ENCODE assay signal across 13 mouse cellular contexts in genomic region chr12:27565965-27566507, GRCm38 (mm10).
DNase-seq lines count a peak whose midpoint lies in the region; ATAC-seq and TF ChIP-seq lines count a peak whose summit lies in the region.
"Had no signal": no experiment of that assay in that cellular context is flagged by ENCODE, and none has a peak within 500 bp of the region (broad histone marks: within the 10 kb centered on the region; RNA-seq: fewer than 3 reads in every experiment).

No protein-coding gene starts in this region.

- no peak for TF ChIP-seq CTCF in brain, embryonic 14.5 days (IDR thresholded peaks at IDR 0.05; ENCODE audit: borderline replicate concordance, extremely low read depth, insufficient read depth, insufficient read length)

- ATAC-seq in embryonic facial prominence, embryonic 12.5 days (ENCODE audit: insufficient number of reproducible peaks, insufficient read depth, low FRiP score, low TSS enrichment) = peak; percentile 84
- ATAC-seq in hindbrain, embryonic 12.5 days (ENCODE audit: low FRiP score) = peak; percentile 94
- ATAC-seq in midbrain, embryonic 14.5 days (ENCODE audit: low FRiP score, low TSS enrichment) = peak; percentile 88
- ATAC-seq: intestine, embryonic 16.5 days had no signal

- WGBS in embryonic facial prominence, embryonic 12.5 days = 36% methylated on average over 8 of the region's 8 CpGs
- WGBS in hindbrain, embryonic 12.5 days = 15% methylated on average over 8 of the region's 8 CpGs
- 3% methylated on average over 8 of the region's 8 CpGs for WGBS in midbrain, embryonic 14.5 days

- H3K27me3 ChIP-seq in embryonic facial prominence, embryonic 12.5 days = no peaks in the 10 kb centered on the region
- H3K27me3 ChIP-seq in hindbrain, embryonic 12.5 days = no peaks in the 10 kb centered on the region
- H3K27me3 ChIP-seq in midbrain, embryonic 14.5 days (ENCODE audit: control insufficient read depth, insufficient read depth, low read length) = no peaks in the 10 kb centered on the region

- H3K4me2 ChIP-seq in embryonic facial prominence, embryonic 12.5 days (replicated peaks) = peak overlapping the region; percentile 7; the same call in 1 of the 2 replicates
- peak overlapping the region; percentile 42 for H3K4me2 ChIP-seq in hindbrain, embryonic 12.5 days (replicated peaks)
- H3K4me2 ChIP-seq in midbrain, embryonic 14.5 days (ENCODE audit: low read length) = peak overlapping the region; percentile 56
- H3K4me2 ChIP-seq: liver, embryonic 11.5 days had no signal

- peak overlapping the region; percentile 79 for H3K27ac ChIP-seq in embryonic facial prominence, embryonic 12.5 days
- H3K27ac ChIP-seq in hindbrain, embryonic 12.5 days = peak overlapping the region; percentile 96
- H3K27ac ChIP-seq in midbrain, embryonic 14.5 days (replicated peaks; ENCODE audit: low read depth, low read length) = peak overlapping the region; percentile 97

- DNase-seq in brain, embryonic 14.5 days (ENCODE audit: low read depth) = peak; percentile 96
- peak; percentile 90 for DNase-seq in midbrain, embryonic 14.5 days
- no peak for DNase-seq in adrenal gland, postnatal 14 days
- DNase-seq in layer of hippocampus, adult 18-20 months (ENCODE audit: low spot score in 2 of 2) = no peak
- no peak for DNase-seq in thymus, postnatal 4 days
- no peak for DNase-seq in urinary bladder, postnatal 36 days (ENCODE audit: low spot score in 2 of 2)
- DNase-seq: adrenal gland, postnatal 10 days; cerebellum, adult 8-10 months; lung, postnatal 36 days had no signal

- TF ChIP-seq POLR2A in brain, embryonic 14.5 days (IDR thresholded peaks at IDR 0.05; ENCODE audit: borderline replicate concordance, extremely low read depth, insufficient read depth, insufficient read length, poor library complexity, severe bottlenecking) = peak; percentile 23; the same call in 1 of the 2 replicates

- no peaks in the 10 kb centered on the region for H3K9me3 ChIP-seq in embryonic facial prominence, embryonic 12.5 days
- H3K9me3 ChIP-seq in hindbrain, embryonic 12.5 days (replicated peaks) = no peaks in the 10 kb centered on the region
- H3K9me3 ChIP-seq in midbrain, embryonic 14.5 days (ENCODE audit: control insufficient read depth, low read length) = no peaks in the 10 kb centered on the region

- H3K4me1 ChIP-seq in embryonic facial prominence, embryonic 12.5 days = peaks cover 29% of the 10 kb centered on the region
- peaks cover 36% of the 10 kb centered on the region for H3K4me1 ChIP-seq in hindbrain, embryonic 12.5 days
- H3K4me1 ChIP-seq in midbrain, embryonic 14.5 days (ENCODE audit: control insufficient read depth, insufficient read depth, low read length) = peaks cover 48% of the 10 kb centered on the region

- no peak overlapping the region for H3K4me3 ChIP-seq in embryonic facial prominence, embryonic 12.5 days
- peak overlapping the region; percentile 12; the same call in 1 of the 2 replicates for H3K4me3 ChIP-seq in hindbrain, embryonic 12.5 days
- peak overlapping the region; percentile 24 for H3K4me3 ChIP-seq in midbrain, embryonic 14.5 days (replicated peaks; ENCODE audit: low read depth, low read length)

- H3K36me3 ChIP-seq in embryonic facial prominence, embryonic 12.5 days = no peaks in the 10 kb centered on the region
- H3K36me3 ChIP-seq in hindbrain, embryonic 12.5 days = no peaks in the 10 kb centered on the region
- no peaks in the 10 kb centered on the region for H3K36me3 ChIP-seq in midbrain, embryonic 14.5 days (ENCODE audit: control insufficient read depth, insufficient read depth, low read length)

- H3K9ac ChIP-seq in embryonic facial prominence, embryonic 12.5 days = no peak overlapping the region
- peak overlapping the region; percentile 51; the same call in 1 of the 2 replicates for H3K9ac ChIP-seq in hindbrain, embryonic 12.5 days
- H3K9ac ChIP-seq in midbrain, embryonic 14.5 days (replicated peaks; ENCODE audit: low read length) = peak overlapping the region; percentile 49

Comparison
In these comparisons a context has a peak if more than half of its experiments do, and no peak if none do; other contexts are left out.
1. DNase-seq: peak in brain, embryonic 14.5 days (single experiment) and midbrain, embryonic 14.5 days (single experiment); none in adrenal gland, postnatal 14 days (single experiment), layer of hippocampus, adult 18-20 months (0 of 2), thymus, postnatal 4 days (single experiment) and urinary bladder, postnatal 36 days (0 of 2).
2. Peak in every context shown above with its lines, with median percentiles within 50 percentile points of each other: ATAC-seq, H3K27ac ChIP-seq and H3K4me2 ChIP-seq.